Mouse (Mus musculus): ENCODE measurements at regions not wholly inside any gene's neighbourhood (a gene's known extent, or its start where the extent isn't known, plus 50 kb on each side); places are given as distances from the start of the nearest gene placed in this dataset.

DNA sequence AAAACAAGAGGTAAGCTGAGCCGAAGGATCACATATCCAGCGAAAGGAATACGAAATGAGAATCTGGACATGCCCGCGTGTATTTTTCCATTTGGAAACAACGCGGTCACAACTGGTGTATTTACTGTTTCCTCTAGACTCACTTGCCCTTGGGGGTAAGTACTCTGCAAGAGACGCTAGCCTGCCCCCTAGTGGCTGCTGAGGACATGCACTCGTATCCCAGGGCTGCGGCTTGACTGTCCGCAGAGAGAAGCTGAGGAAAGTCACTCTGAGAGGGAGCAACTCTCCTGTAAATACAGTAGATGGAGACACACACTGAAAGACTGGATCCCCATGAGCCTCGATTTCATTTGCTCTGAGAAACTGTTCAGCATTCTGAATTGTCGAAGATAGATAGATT is 79.7 kb upstream of the Kif2a start:
- H3K9ac ChIP-seq (replicated peaks; ENCODE audit: low read depth, low read length) = no peak overlapping the region
- DNase-seq (ENCODE audit: low spot score) (peak; percentile 90), ATAC-seq (ENCODE audit: insufficient read depth, low read depth) (peak; percentile 94)
- no peaks in the 10 kb centered on the region for H3K36me3 ChIP-seq (replicated peaks; ENCODE audit: control insufficient read depth, insufficient read depth, low read length)
- H3K9me3 ChIP-seq (replicated peaks; ENCODE audit: control insufficient read depth, low read length) = no peaks in the 10 kb centered on the region
- peak overlapping the region; percentile 47; the same call in 1 of the 2 replicates for H3K27ac ChIP-seq (ENCODE audit: low read depth)
- WGBS = 12% methylated on average over 13 of the region's 13 CpGs
- peak; percentile 98 for TF ChIP-seq CTCF (IDR thresholded peaks at IDR 0.05; ENCODE audit: low read depth)
- TF ChIP-seq EP300 (IDR thresholded peaks at IDR 0.05; ENCODE audit: low read depth) = no peak
- H3K4me3 ChIP-seq (ENCODE audit: low read depth, low read length) = peak overlapping the region; percentile 39
- no peaks in the 10 kb centered on the region for H3K4me1 ChIP-seq (ENCODE audit: control insufficient read depth, insufficient read depth)
- H3K4me2 ChIP-seq (ENCODE audit: low read depth, low read length) = peak overlapping the region; percentile 57
- H3K27me3 ChIP-seq (ENCODE audit: control insufficient read depth, insufficient read depth, low read length) = no peaks in the 10 kb centered on the region

DNA sequence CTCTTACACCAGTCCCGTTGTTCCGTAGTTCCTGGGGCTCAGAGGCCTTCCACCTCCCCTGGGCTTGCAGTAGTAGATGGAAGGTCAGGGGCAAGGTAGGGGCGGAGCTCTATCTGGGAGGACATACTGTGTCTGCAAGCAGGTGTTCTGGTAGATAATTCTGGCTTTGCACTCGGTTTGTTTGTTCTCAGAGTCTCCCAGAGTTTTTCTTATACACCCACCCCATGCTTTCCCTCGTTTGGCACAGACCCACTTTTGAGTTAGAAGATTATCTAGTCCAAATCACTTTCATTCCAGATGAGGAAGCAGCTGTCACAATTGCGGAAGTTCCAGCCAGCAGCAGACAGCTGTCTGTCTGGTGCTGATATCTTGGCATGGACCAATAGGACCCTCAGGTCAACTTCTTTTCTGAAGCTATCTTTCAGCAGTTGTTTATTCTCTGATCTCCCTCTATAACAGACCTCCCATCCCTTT is 79.0 kb upstream of the Kif2a start:
- no peaks in the 10 kb centered on the region for H3K9me3 ChIP-seq (replicated peaks; ENCODE audit: control insufficient read depth, low read length)
- WGBS = 40% methylated on average over 6 of the region's 6 CpGs
- H3K27me3 ChIP-seq (ENCODE audit: control insufficient read depth, insufficient read depth, low read length) = no peaks in the 10 kb centered on the region
- H3K27ac ChIP-seq (ENCODE audit: low read depth) = peak overlapping the region; percentile 47
- H3K36me3 ChIP-seq (replicated peaks; ENCODE audit: control insufficient read depth, insufficient read depth, low read length) = no peaks in the 10 kb centered on the region
- no peak for DNase-seq (ENCODE audit: low spot score)
- peak overlapping the region; percentile 57 for H3K4me2 ChIP-seq (ENCODE audit: low read depth, low read length)
- ATAC-seq (ENCODE audit: insufficient read depth, low read depth) = no peak
- H3K4me3 ChIP-seq (ENCODE audit: low read depth, low read length) = peak overlapping the region; percentile 39; the same call in 1 of the 2 replicates
- TF ChIP-seq EP300 (IDR thresholded peaks at IDR 0.05; ENCODE audit: low read depth) (no peak), CTCF (IDR thresholded peaks at IDR 0.05; ENCODE audit: low read depth) (no peak)
- H3K9ac ChIP-seq (replicated peaks; ENCODE audit: low read depth, low read length) = no peak overlapping the region
- 0 out of 2 replicates have a peak, but pooled peaks cover 1% of the 10 kb centered on the region for H3K4me1 ChIP-seq (ENCODE audit: control insufficient read depth, insufficient read depth)

DNA sequence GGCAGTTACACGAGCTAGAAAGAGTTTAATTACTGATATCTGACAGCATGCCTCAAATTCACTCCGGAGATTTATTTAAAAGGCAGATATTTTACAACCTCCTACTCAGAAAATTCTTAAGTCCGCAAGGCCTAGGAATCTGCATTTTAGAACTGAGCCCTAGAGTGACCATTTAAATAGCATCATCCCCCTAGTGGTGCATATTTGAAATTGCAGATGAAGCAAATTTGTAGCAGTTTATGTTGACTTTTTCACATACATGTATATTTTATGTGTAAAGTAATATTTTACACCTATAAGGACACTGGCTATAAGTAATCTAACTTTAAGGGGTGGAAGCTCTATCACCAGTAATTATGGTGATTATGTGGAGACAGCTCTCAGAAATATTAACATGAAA is 78.2 kb upstream of the Kif2a start:
- WGBS = 63% methylated on average over 3 of the region's 3 CpGs

DNA sequence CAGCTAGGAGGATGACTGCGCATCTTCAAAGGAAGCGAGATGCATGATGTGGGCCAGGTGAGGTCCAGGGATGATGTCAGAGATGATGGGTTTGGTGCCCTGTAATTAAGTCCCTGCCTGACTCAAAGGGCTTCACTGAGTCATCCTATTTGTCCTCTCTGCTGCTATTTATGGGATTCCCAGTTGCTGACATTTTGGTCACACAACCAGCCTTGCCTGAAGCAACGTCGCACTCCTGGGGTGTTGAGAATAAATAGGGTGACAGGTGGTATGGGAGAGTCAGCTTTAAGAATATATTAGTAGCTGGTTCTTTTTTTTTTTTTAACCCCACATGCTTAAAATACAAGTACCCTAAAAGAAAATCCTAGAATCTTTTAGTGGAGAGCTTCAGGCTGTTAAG is 75.1 kb upstream of the Kif2a start:
- Histone ChIP-seq H3K4me2 (ENCODE audit: low read depth, low read length) (no peak overlapping the region), H3K4me1 (ENCODE audit: control insufficient read depth, insufficient read depth) (peaks cover 21% of the 10 kb centered on the region), H3K9me3 (replicated peaks; ENCODE audit: control insufficient read depth, low read length) (no peaks in the 10 kb centered on the region), H3K36me3 (replicated peaks; ENCODE audit: control insufficient read depth, insufficient read depth, low read length) (no peaks in the 10 kb centered on the region), H3K9ac (replicated peaks; ENCODE audit: low read depth, low read length) (no peak overlapping the region), H3K27ac (ENCODE audit: low read depth) (no peak overlapping the region), H3K4me3 (ENCODE audit: low read depth, low read length) (no peak overlapping the region), H3K27me3 (ENCODE audit: control insufficient read depth, insufficient read depth, low read length) (no peaks in the 10 kb centered on the region)
- no peak for TF ChIP-seq CTCF (IDR thresholded peaks at IDR 0.05; ENCODE audit: low read depth)
- ATAC-seq (ENCODE audit: insufficient read depth, low read depth) = no peak
- no peak for DNase-seq (ENCODE audit: low spot score)
- WGBS = 70% methylated on average over 4 of the region's 4 CpGs

More for the DNA sequence above, 78.2 kb upstream of the Kif2a start:
- Histone ChIP-seq H3K4me1 (ENCODE audit: control insufficient read depth, insufficient read depth) (peaks cover 9% of the 10 kb centered on the region; the same call in 1 of the 2 replicates), H3K4me2 (ENCODE audit: low read depth, low read length) (no peak overlapping the region), H3K36me3 (replicated peaks; ENCODE audit: control insufficient read depth, insufficient read depth, low read length) (no peaks in the 10 kb centered on the region), H3K27me3 (ENCODE audit: control insufficient read depth, insufficient read depth, low read length) (no peaks in the 10 kb centered on the region), H3K4me3 (ENCODE audit: low read depth, low read length) (no peak overlapping the region), H3K9ac (replicated peaks; ENCODE audit: low read depth, low read length) (no peak overlapping the region), H3K27ac (ENCODE audit: low read depth) (no peak overlapping the region), H3K9me3 (replicated peaks; ENCODE audit: control insufficient read depth, low read length) (no peaks in the 10 kb centered on the region)
- peak; percentile 60 for TF ChIP-seq CTCF (IDR thresholded peaks at IDR 0.05; ENCODE audit: low read depth)
- TF ChIP-seq EP300 (IDR thresholded peaks at IDR 0.05; ENCODE audit: low read depth) = no peak
- DNase-seq (ENCODE audit: low spot score) (no peak), ATAC-seq (ENCODE audit: insufficient read depth, low read depth) (no peak)

DNA sequence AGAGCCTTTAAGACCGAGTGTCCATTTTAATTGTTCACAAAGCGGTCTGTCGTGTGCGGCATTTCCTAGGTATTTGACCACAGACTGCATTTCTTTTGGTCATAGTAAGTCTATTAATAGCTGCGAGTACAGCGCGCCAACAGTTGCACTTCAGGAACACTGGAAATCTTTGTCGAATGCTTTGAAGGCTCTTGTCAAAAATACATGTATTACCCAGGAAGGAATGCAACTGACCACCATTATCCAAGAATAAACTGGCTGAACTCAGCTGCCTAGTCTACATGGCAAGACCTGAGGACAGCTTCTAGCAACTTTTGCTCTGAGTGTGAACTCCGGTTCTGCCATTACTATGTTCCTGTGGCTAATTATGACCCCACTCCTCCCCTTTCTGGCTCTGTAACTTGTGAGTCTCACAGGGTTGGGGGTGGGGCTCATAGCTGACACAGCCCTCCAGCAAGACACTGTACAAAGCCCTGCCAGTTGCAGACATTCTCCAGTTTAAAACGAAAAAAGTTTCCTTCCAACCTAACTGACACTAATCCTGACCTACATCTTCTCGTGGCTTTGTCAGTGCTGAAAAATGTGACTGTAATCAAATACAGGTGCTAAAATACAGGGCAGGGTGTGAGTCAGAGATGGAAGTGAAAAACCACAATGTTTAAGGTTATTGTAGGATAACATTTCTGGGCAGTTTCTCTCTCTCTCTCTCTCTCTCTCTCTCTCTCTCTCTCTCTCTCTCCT is 73.2 kb upstream of the Kif2a start:
- H3K4me3 ChIP-seq (ENCODE audit: low read depth, low read length) = peak overlapping the region; percentile 5; the same call in 1 of the 2 replicates
- peak overlapping the region; percentile 57 for H3K4me2 ChIP-seq (ENCODE audit: low read depth, low read length)
- H3K9ac ChIP-seq (replicated peaks; ENCODE audit: low read depth, low read length) = peak overlapping the region; percentile 21; the same call in 1 of the 2 replicates

More for the DNA sequence above, 73.2 kb upstream of the Kif2a start:
- DNase-seq (ENCODE audit: low spot score) = peak; percentile 87
- TF ChIP-seq EP300 (IDR thresholded peaks at IDR 0.05; ENCODE audit: low read depth) (peak; percentile 78), CTCF (IDR thresholded peaks at IDR 0.05; ENCODE audit: low read depth) (no peak)
- Histone ChIP-seq H3K36me3 (replicated peaks; ENCODE audit: control insufficient read depth, insufficient read depth, low read length) (no peaks in the 10 kb centered on the region), H3K27ac (ENCODE audit: low read depth) (peak overlapping the region; percentile 96), H3K4me1 (ENCODE audit: control insufficient read depth, insufficient read depth) (peaks cover 21% of the 10 kb centered on the region), H3K27me3 (ENCODE audit: control insufficient read depth, insufficient read depth, low read length) (no peaks in the 10 kb centered on the region), H3K9me3 (replicated peaks; ENCODE audit: control insufficient read depth, low read length) (no peaks in the 10 kb centered on the region)
- WGBS = 6% methylated on average over 11 of the region's 11 CpGs
- peak; percentile 87 for ATAC-seq (ENCODE audit: insufficient read depth, low read depth)
